Mouse (Mus musculus): Measurements from ENCODE around the gene Ptpn12. TPM values are rescaled to one million over a fixed set of nuclear protein-coding genes. Genes with fewer than 3 reads are reported as not detected.

Ptpn12 gene
- polyA plus RNA-seq, 1 experiment from 2014 or later, result 18.9 TPM

DNA sequence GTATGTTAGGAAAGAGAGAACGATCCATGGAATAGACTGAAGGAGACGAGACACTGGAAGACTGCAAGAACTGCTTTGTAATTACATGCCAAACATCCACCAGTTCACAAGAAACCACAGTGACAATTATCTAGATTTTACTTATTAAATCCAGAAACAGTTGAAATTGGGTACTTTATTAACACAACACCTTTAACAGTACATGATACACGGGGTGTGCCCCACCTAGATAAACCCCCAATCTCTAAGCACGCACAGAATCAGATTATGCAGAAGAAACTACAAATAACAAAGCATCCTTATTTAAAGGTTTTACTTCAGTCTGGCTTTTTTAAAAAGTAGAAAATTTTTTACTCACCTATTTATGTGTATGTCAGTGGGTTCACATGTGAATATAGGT lies 8.6 kb downstream of the Ptpn12 start:
- no peak for ATAC-seq (ENCODE audit: insufficient read depth, low FRiP score, low read depth)
- Histone ChIP-seq H3K36me3 (no peaks in the 10 kb centered on the region), H3K9ac (no peak overlapping the region), H3K4me1 (no peaks in the 10 kb centered on the region), H3K4me2 (no peak overlapping the region), H3K27ac (no peak overlapping the region), H3K9me3 (no peaks in the 10 kb centered on the region), H3K4me3 (replicated peaks) (no peak overlapping the region), H3K27me3 (replicated peaks) (no peaks in the 10 kb centered on the region)
- 82% methylated on average over 4 of the region's 4 CpGs for WGBS

DNA sequence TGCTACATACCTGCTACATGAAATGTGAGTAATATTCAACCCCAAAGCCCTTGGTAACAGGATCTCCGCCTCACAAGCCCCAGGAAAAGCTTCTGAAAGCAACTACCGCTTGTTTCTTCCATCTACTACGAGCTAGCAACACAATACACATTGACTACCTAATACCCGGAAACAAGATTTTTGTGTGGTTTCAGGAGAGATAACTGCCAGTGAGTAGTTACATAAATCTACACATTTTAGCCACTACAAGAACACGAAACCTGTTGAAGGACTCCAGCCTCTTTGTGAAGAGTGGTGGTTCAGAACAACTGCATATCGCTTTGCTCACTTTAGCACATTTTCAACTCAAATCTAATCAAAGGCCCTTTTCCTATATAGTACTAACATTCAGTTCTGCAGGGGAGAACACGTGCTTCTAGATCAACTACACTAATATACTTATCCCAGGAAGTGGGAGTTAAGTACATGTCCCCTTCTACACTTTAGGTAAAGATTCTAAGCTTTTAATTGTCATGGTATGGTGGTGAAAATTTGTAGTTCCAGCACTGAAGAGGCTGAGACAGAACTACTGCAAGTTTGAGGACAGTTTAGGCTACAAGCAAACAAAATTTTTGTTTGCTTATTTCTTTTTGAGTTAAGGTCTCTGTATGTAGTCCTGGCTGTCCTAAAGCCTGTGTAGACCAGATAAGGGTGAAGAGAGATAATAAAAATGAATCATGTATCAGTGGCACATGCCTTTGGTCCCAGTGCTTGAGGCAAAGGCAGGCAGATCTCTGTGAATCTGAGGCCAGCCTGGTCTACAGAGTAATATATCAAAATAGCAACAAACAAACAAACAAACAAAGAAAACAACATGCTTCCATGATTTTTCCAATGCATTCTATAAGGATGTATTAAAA lies 9.3 kb downstream of the Ptpn12 start:
- no peak overlapping the region for H3K27ac ChIP-seq
- ATAC-seq (ENCODE audit: insufficient read depth, low FRiP score, low read depth), result no peak
- WGBS, result 83% methylated on average over 7 of the region's 7 CpGs

DNA sequence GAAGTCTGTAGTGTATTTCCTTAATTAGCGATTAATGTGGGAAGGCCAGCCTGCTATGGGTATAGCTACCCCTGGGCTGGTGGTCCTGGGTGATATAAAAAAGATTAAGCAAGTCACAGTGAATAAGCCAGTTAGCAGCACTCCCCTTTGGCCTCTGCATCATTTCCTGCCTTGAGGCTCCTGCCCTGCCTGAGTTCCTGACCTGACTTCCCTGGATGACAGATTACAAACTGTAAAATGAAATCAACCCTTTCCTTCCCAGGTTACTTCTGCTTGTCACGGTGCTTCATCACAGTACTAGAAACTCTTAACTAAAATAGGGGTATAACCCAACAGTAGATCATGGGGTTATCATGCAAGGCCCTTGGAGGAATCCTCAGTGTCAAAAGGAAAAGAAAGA lies 10.2 kb downstream of the Ptpn12 start:
- H3K4me2 ChIP-seq, result no peak overlapping the region
- 91% methylated on average over 2 of the region's 2 CpGs for WGBS
- no peak overlapping the region for H3K9ac ChIP-seq
- no peaks in the 10 kb centered on the region for H3K27me3 ChIP-seq (replicated peaks)
- H3K9me3 ChIP-seq, result no peaks in the 10 kb centered on the region
- no peaks in the 10 kb centered on the region for H3K36me3 ChIP-seq
- ATAC-seq (ENCODE audit: insufficient read depth, low FRiP score, low read depth), result no peak
- no peaks in the 10 kb centered on the region for H3K4me1 ChIP-seq
- H3K27ac ChIP-seq, result no peak overlapping the region
- H3K4me3 ChIP-seq (replicated peaks), result no peak overlapping the region

More for the DNA sequence above, 9.3 kb downstream of the Ptpn12 start:
- H3K36me3 ChIP-seq, result no peaks in the 10 kb centered on the region
- H3K4me3 ChIP-seq (replicated peaks), result no peak overlapping the region
- H3K27me3 ChIP-seq (replicated peaks), result no peaks in the 10 kb centered on the region
- no peaks in the 10 kb centered on the region for H3K9me3 ChIP-seq
- H3K9ac ChIP-seq, result no peak overlapping the region
- no peaks in the 10 kb centered on the region for H3K4me1 ChIP-seq
- no peak overlapping the region for H3K4me2 ChIP-seq

DNA sequence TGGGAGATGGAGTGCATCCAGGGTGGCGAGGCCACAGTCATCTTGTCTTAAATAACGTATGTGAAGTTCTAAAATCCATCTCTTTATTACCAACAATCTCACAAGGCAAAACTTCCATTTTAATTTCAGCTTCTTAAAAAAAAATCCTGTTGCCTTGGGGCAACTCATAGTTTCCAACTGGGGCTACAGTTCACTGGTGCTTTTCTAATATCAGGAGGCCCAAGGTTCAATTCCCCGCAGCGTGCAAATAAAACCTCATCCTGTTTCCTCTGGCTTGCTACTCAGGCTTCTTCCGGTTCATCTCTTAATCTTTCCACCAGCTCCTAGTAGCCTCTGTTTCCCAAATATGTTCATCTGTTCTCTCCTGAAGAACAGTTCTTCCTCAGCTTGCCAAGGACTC lies 17.6 kb downstream of the Ptpn12 start:
- Histone ChIP-seq H3K27me3 (replicated peaks) (no peaks in the 10 kb centered on the region), H3K4me1 (peaks cover 3% of the 10 kb centered on the region; the same call in 1 of the 2 replicates), H3K4me2 (no peak overlapping the region), H3K27ac (no peak overlapping the region), H3K9me3 (no peaks in the 10 kb centered on the region), H3K4me3 (replicated peaks) (no peak overlapping the region), H3K9ac (no peak overlapping the region), H3K36me3 (no peaks in the 10 kb centered on the region)
- WGBS, result 89% methylated on average over 5 of the region's 5 CpGs
- ATAC-seq (ENCODE audit: insufficient read depth, low FRiP score, low read depth), result no peak

DNA sequence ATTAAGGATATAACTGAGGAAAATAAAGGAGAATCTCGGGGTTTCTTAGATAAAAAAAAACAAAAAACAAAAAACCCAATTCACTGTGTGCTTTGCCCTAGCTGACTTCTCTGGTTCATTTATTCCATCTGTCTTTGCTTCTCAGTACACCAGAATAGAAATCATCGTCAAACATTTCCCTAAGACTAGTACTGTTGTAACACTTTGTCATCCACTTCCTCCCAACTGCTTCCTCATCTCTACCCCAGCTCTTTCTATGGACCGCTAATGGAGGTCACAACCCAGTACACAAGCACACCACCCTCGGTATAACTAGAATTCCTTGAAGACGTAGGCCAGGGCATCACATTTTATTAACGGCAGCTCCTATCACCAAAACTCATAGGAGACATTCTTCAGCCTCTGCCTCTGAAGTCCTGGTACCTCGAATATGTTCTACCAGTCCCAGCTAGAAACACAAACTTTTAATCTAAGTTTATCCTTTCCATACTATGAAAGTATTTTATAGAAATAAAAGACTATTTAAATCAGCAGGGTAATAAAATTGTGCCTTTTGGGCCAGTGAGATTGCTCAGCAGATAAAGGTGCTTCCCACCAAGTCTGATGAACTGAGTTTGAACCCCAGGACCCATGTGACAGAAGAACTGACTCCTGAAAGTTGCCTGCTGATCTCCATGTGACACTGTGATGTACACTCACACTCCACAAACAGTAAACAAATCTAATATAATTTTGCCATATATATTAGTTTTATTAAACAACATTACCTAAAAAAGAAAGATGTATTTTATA lies 19.8 kb downstream of the Ptpn12 start:
- Histone ChIP-seq H3K9me3 (no peaks in the 10 kb centered on the region), H3K36me3 (no peaks in the 10 kb centered on the region), H3K27ac (no peak overlapping the region), H3K9ac (no peak overlapping the region), H3K4me3 (replicated peaks) (no peak overlapping the region), H3K27me3 (replicated peaks) (no peaks in the 10 kb centered on the region), H3K4me2 (no peak overlapping the region), H3K4me1 (peaks cover 3% of the 10 kb centered on the region; the same call in 1 of the 2 replicates)
- ATAC-seq (ENCODE audit: insufficient read depth, low FRiP score, low read depth), result no peak
- WGBS, result 64% methylated on average over 7 of the region's 7 CpGs

DNA sequence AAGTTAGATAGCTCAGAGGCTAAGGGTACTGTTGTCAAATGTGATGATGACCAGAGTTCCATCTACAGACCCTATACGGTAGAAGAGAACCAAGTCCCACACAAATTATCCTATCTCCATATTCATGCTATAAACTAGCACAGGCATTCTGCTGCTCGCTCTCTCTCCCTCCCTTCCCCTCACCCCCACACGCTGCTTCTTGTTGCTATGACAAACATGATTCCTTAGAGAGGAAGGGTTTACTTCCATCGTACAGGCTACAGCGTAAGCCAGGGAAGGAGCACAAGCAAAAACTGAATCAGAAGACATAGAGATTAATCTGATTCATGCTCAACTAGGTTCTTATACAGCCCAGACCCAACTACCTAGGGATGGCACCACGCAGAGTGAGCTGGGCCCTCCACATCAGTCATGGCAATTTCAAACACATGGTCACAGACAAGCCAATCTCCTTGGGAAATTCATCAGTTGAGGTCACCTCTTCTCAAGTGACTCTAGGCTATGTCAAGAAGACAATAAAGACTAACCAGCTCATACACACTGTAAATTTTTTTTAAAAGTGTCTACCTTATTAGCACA lies 21.2 kb downstream of the Ptpn12 start:
- no peaks in the 10 kb centered on the region for H3K9me3 ChIP-seq
- H3K27me3 ChIP-seq (replicated peaks), result no peaks in the 10 kb centered on the region
- H3K36me3 ChIP-seq, result no peaks in the 10 kb centered on the region
- no peak overlapping the region for H3K9ac ChIP-seq
- ATAC-seq (ENCODE audit: insufficient read depth, low FRiP score, low read depth), result no peak
- H3K4me2 ChIP-seq, result no peak overlapping the region
- 54% methylated on average over 6 of the region's 6 CpGs for WGBS
- peaks cover 3% of the 10 kb centered on the region; the same call in 1 of the 2 replicates for H3K4me1 ChIP-seq
- no peak overlapping the region for H3K4me3 ChIP-seq (replicated peaks)
- H3K27ac ChIP-seq, result no peak overlapping the region

DNA sequence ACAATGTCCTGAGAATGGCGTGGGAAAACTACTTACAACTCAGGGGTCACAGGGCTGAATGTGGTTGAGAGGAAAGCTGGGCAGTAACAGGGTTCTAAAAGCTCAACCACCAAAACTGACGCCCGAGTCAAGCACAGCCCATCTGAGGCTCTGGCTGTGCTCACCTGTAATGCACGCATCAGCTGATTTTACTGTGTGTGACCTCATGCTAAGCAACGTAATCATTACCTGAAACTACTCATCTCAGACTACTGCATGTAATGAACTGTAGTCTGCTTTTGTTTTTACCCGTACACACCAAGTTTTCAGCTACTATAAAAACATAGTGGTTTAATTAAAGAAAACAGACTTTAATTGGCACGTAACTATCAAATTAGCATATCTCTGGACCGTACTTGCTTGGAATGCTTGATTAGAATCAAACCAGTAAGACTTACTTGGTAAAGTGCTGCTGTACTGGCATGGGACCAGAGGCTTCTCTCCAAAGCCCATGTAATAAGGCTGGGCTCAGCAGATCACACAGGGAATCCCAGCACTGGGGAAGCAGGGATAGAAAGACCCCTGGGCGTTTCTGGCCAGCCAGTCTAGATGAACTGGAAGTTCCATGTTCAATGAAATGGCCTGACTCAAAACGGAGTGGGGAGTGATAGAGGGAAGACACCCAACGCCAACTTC lies 22.2 kb downstream of the Ptpn12 start:
- H3K4me2 ChIP-seq, result no peak overlapping the region
- no peak for ATAC-seq (ENCODE audit: insufficient read depth, low FRiP score, low read depth)
- H3K36me3 ChIP-seq, result no peaks in the 10 kb centered on the region

DNA sequence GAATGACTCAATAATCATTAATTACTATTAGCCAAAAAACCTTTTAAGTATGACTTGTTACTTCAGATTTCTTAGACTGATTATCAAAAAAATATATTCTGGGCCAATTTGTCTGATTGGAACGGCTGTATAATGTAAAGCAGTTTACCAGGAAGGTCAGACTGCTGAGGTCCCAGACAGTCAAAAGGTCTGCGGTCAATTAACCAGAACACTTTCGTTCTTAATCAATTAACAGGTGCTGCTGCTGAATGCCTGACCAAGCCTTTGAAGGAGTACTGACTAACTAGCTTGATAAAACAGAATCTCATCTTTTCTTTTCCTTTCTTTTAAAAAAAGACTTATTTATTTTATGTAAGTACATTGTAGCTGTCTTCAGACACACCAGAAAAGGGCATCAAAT lies 23.1 kb downstream of the Ptpn12 start:
- no peak overlapping the region for H3K9ac ChIP-seq
- H3K27me3 ChIP-seq (replicated peaks), result no peaks in the 10 kb centered on the region
- no peak overlapping the region for H3K27ac ChIP-seq
- H3K4me2 ChIP-seq, result no peak overlapping the region
- peaks cover 3% of the 10 kb centered on the region; the same call in 1 of the 2 replicates for H3K4me1 ChIP-seq
- no peaks in the 10 kb centered on the region for H3K9me3 ChIP-seq
- no peak for ATAC-seq (ENCODE audit: insufficient read depth, low FRiP score, low read depth)
- peaks cover 5% of the 10 kb centered on the region; the same call in 1 of the 2 replicates for H3K36me3 ChIP-seq
- 70% methylated on average over 3 of the region's 3 CpGs for WGBS
- H3K4me3 ChIP-seq (replicated peaks), result no peak overlapping the region

More for the DNA sequence above, 22.2 kb downstream of the Ptpn12 start:
- H3K9me3 ChIP-seq, result no peaks in the 10 kb centered on the region
- no peak overlapping the region for H3K27ac ChIP-seq
- 77% methylated on average over 11 of the region's 11 CpGs for WGBS
- no peak overlapping the region for H3K9ac ChIP-seq
- peaks cover 3% of the 10 kb centered on the region; the same call in 1 of the 2 replicates for H3K4me1 ChIP-seq
- H3K27me3 ChIP-seq (replicated peaks), result no peaks in the 10 kb centered on the region
- no peak overlapping the region for H3K4me3 ChIP-seq (replicated peaks)

DNA sequence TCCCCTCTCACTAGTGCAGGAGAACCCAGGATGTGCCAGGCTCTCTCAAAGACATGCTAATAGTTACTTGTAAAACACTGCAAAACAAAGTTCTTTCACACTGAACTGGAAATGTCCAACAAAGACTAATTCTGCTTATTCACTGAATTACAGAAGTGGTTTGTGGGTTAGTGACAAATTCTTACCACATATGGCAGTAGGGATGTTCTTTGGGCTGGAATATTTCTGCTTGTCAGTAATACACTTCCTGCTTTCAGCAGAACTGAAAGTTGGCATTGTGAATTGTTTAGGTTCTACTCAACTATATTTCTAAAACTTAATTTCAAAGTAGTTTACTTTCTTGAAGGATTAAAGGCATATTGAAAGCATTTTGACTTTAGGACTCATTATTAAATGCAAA lies 25.5 kb downstream of the Ptpn12 start:
- peaks cover 5% of the 10 kb centered on the region; the same call in 1 of the 2 replicates for H3K36me3 ChIP-seq
- H3K4me2 ChIP-seq, result no peak overlapping the region
- no peak overlapping the region for H3K9ac ChIP-seq
- H3K4me3 ChIP-seq (replicated peaks), result no peak overlapping the region
- no peak overlapping the region; the same call in 1 of the 2 replicates for H3K27ac ChIP-seq
- H3K4me1 ChIP-seq, result peaks cover 3% of the 10 kb centered on the region; the same call in 1 of the 2 replicates
- no peaks in the 10 kb centered on the region for H3K9me3 ChIP-seq
- no peaks in the 10 kb centered on the region for H3K27me3 ChIP-seq (replicated peaks)
- no peak for ATAC-seq (ENCODE audit: insufficient read depth, low FRiP score, low read depth)

DNA sequence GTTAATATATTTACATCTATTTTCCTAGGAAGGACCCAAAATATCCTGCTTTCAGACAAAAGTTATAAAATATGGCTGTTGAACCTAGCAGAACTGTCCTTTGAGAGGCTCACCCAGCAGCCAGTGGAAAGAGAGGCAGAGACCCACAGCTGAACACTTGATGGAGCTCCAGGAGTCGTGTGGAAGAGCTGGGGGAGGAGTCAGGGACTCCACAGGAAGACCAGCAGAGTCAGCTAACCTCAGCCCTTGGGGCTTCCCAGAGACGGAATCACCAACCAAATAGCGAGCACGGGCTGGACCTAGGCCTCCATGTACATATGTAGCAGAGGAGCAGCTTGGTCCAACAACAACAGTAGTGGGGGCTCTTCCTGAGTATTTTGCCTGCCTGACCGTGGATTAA lies 38.6 kb downstream of the Ptpn12 start:
- Histone ChIP-seq H3K4me2 (no peak overlapping the region), H3K9ac (no peak overlapping the region), H3K9me3 (no peaks in the 10 kb centered on the region), H3K36me3 (peaks cover 13% of the 10 kb centered on the region; the same call in 1 of the 2 replicates), H3K27me3 (replicated peaks) (no peaks in the 10 kb centered on the region), H3K27ac (no peak overlapping the region), H3K4me3 (replicated peaks) (no peak overlapping the region), H3K4me1 (no peaks in the 10 kb centered on the region)
- WGBS, result 63% methylated on average over 5 of the region's 5 CpGs
- no peak for ATAC-seq (ENCODE audit: insufficient read depth, low FRiP score, low read depth)

DNA sequence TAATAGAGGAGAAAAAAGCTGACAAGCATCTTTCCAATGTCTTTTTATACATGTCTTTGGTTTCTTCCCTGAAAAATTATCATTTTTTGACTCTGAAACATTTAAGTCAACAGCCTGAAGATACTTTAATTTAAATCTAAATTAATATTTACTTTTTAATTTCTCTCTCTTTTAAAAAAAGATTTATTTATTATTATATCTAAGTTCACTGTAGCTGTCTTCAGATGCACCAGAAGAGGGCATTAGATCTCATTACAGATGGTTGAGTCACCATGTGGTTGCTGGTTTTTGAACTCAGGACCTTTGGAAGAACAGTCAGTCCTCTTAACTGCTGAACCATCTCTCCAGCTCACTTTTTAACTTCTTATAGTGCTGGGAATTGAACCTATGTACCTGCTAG lies 44.8 kb downstream of the Ptpn12 start:
- no peak overlapping the region for H3K27ac ChIP-seq
- no peak overlapping the region for H3K4me3 ChIP-seq (replicated peaks)
- H3K9me3 ChIP-seq, result no peaks in the 10 kb centered on the region
- H3K4me2 ChIP-seq, result no peak overlapping the region
- no peaks in the 10 kb centered on the region for H3K4me1 ChIP-seq
- H3K36me3 ChIP-seq, result peaks cover 15% of the 10 kb centered on the region; the same call in 1 of the 2 replicates
- ATAC-seq (ENCODE audit: insufficient read depth, low FRiP score, low read depth), result no peak
- no peaks in the 10 kb centered on the region for H3K27me3 ChIP-seq (replicated peaks)
- H3K9ac ChIP-seq, result no peak overlapping the region
